Mouse (Mus musculus) E14TG2a.4 (cell line): Measurements from ENCODE around the gene Reps2.

Experiments used
- CTCF ChIP-seq: conservative IDR thresholded peaks from 2 replicates; pipeline ENCODE4 v1.5.1; 2014; ENCODE audit warnings: low read length
- NANOG ChIP-seq: IDR thresholded peaks from 2 replicates; pipeline ENCODE4 v1.6.1; 2014; ENCODE audit warnings: borderline replicate concordance, low read length, mixed read lengths

- no peak for TF ChIP-seq CTCF
- no peak for TF ChIP-seq NANOG
These were observed 210.5 kb downstream of the Reps2 start for GRCm38 (mm10) chrX:162432776-162433543.
